Mouse (Mus musculus): ENCODE results near the gene Cfap45. TPM values are rescaled to one million over a fixed set of nuclear protein-coding genes. Genes with fewer than 3 reads are reported as not detected.

The Cfap45 gene
- 0.34 TPM for polyA plus RNA-seq (2017; shearing (Covaris generic))

DNA sequence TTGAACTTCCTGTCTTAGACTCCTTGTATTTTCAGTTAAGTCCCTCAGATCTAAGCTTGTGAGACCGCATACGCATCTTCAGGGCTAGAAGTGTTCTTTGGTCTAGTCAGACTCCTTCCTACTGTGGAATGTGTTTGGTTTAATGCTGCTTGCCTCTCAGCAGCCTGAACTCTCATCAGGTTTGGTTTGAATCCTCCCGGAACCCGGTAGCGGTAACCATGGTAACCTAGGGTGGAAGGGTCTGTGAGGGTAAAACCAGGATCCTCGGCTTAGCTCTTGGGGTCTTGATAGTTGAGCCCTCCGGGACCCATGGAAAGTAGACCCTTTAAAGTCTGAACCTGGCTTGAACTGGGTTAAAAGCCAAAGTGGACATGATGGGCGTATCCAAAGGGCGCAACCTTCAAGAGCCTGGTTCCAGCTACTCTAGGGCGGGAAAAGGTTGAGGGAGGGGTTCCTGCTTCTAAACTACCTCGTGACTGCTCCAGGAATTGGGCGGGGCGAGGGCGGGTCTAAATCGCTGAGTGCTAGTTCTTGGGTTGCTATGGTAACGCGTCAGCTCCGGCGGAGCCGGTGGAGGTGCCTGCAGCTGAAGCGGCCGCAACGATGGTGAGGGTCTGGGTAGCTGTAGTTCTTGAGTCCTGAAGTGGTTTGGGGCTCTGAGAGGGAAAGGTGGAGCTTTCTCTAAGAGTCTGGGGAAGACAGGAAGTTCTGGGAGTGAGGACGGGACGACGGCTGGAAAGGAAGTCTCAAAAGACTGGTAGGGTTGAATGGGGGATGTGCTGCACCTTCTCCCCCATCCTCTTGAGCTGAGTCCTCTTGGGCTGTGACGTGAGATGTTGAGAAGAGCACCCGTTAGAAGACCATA, at the start of gene Cfap45:
Gene Cfap45, plus strand, starts transcription at position 226 of the 865 bp plus-strand sequence.

DNA sequence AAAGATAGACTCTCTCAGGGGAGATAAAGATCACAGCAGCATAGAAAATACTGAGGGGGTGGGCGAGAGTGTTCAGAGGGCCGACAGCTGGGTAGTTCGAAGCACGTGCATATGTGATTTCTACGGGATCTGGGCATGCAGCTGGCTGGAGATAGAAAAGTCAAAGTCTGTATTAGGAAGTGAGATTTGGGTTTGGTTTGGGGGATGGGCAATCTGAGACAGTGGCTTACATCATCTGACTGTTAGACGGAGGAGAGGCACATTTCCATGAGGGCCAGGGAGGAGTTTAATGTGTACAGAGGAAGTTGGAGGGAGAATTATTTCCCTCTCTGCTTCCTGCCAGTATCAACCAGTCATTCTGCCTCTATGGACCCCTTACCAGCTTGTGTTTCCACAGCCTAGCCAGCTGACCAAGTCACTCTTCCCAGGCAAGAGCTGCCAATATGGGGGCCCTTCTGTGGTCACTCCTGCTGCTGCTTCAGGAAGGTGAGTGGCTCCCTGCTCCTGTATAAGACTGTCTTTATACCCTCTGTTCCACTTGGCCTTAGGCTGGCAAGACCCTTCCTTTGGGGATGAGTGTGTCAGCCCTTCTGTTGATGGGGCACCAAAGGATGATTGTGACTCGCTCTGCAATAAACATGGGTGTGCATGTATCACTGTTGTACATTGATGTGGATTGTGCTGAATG, 45.4 kb upstream of the Cfap45 start, which contains the start of gene Slamf9:
Gene Slamf9, plus strand, starts transcription at position 305 of the 688 bp plus-strand sequence.

DNA sequence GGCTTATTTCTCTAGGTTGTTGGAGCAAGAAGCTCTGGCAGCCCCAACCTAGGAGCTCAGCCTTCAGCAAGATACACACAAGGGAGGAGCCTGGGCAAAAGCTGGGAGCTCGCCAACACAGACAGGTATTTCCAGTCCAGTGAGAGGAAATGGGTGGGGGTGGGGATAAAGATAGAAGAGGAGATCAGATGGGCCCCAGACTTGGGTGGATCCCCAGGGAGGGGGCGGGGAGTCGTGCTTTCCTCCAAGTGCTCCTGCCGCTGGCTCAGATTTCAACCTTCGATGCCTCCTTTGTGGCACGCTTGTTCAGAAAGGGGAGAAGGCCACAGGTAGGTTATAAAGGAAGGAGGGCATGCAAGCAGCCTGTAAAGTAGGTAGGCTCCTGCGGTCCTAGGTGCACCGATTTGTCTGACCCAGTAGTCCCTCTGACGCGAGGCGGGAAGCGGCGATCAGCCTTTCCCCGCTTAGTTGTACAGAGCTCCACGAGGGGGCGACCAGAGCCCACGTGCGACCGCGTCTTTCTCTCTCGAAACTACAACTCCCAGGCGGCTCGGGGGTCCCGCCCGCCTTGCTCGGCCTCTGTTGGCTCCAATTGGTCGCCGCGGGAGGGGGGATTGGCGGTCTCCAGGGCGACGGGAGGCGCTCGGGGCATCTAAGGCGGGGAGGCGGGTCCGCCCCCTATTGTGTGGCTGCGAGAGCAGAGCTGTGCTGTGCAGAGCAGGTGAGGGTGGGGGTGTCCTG, 38.9 kb upstream of the Cfap45 start, which contains the start of gene Igsf9:
Gene Igsf9, plus strand, starts transcription at position 249 of the 741 bp plus-strand sequence.

DNA sequence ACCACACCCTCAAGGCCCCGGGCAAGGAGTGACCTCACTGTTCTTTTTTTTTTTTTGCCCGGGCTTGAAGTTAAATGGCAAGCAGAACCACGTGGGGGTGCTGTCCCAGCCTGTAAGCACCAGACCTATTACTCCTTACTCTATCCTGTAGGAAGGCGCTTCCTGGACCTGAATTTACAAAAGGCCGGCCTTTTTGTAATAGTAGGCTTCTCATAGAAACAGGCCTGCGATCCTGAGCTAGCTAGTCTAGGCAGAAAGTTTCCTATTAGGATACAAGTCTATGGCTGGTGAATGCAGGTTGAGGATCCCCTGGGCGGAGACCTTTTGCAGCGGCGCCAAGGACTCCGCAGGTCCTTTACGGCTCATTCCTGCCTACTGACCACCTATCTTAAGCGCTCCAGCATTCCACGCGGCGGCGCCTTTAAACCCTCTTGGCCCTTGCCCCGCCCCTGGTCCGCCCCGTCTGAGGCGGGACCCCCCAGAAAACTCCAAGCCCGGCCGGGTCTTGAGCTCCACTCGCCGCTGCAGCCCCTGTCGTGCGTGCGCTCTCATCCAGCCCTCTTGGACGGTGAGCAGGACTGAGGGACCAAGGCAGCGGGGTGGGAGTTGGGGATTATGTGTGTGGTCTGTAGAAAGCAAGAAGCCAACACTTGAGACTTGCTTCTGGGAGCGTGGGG, 20.7 kb upstream of the Cfap45 start, which contains the start of gene Tagln2:
Gene Tagln2, plus strand, starts transcription at position 283 of the 677 bp plus-strand sequence.

DNA sequence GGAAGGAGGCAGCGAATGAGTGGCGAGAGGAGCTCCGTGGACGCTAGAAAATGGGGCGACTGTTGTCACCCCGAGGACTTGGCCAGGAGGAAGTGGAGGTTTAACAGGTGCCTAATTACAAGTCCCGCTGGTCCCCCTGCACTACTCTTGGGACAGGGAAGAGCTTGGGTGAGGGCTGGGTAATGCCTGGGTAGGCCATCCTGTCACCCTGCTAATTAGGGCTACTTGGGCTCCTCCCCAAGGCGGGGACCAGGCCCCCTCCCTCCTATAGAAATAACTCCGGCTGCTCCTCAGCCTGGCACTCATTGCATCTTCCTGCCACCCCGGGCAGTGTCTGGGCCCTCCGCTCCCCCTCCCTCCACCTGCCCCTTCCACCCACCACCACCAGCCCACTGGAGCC, 35.0 kb downstream of the Cfap45 start, which contains the start of gene Vsig8:
Gene Vsig8, plus strand, starts transcription at position 301 of the 400 bp plus-strand sequence.

DNA sequence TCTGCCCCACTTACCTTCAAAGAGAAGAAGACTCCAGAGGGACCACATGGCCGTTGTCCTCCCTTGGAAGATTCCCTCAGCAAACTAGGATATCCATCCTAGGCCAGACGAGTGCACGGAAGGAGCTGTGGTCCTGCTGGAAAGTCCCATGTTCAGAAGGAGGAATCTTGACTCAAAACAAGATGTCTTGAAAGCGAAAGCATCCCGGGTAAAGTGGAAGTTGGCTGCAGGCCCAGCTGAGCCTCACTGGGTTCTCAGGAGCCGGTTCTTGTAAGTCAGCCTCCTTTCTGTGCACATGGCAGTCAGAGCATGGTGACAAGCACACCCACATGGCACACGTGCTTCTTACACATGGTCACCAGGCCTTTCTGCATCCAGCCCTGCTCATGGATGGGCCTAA, 69.8 kb downstream of the Cfap45 start, which contains the start of gene Slamf8:
Gene Slamf8, minus strand, starts transcription at position 184 of the 400 bp plus-strand sequence.

Other genes with a start within 250 kb of the Cfap45 start
- gene Atp1a2, start 222.7 kb upstream of the Cfap45 start, polyA plus RNA-seq (2017; shearing (Covaris generic)), result 0.06 TPM
- gene Kcnj9, start 191.5 kb upstream of the Cfap45 start, polyA plus RNA-seq (2017; shearing (Covaris generic)), result 0.12 TPM
- 0.09 TPM for gene Kcnj10, start 179.6 kb upstream of the Cfap45 start, polyA plus RNA-seq (2017; shearing (Covaris generic))
- 11.8 TPM for gene Pigm, start 144.3 kb upstream of the Cfap45 start, polyA plus RNA-seq (2017; shearing (Covaris generic))
- 0.37 TPM for gene Slamf9, start 45.4 kb upstream of the Cfap45 start, polyA plus RNA-seq (2017; shearing (Covaris generic))
- 1.2 TPM for gene Igsf9, start 39.0 kb upstream of the Cfap45 start, polyA plus RNA-seq (2017; shearing (Covaris generic))
- 397 TPM for gene Tagln2, start 20.8 kb upstream of the Cfap45 start, polyA plus RNA-seq (2017; shearing (Covaris generic))
- gene Vsig8, start 35.1 kb downstream of the Cfap45 start, polyA plus RNA-seq (2017; shearing (Covaris generic)), result not detected
- gene Slamf8, start 69.8 kb downstream of the Cfap45 start, polyA plus RNA-seq (2017; shearing (Covaris generic)), result 1.4 TPM
- not detected for gene Fcrl6, start 81.8 kb downstream of the Cfap45 start, polyA plus RNA-seq (2017; shearing (Covaris generic))
- 6.7 TPM for gene Dusp23, start 112.2 kb downstream of the Cfap45 start, polyA plus RNA-seq (2017; shearing (Covaris generic))
- gene Crp, start 177.3 kb downstream of the Cfap45 start, polyA plus RNA-seq (2017; shearing (Covaris generic)), result not detected